Mouse (Mus musculus): Measurements from ENCODE around the gene Xrcc1. TPM values are rescaled to one million over a fixed set of nuclear protein-coding genes. Genes with fewer than 3 reads are reported as not detected.
A peak's percentile ranks its signal among the peaks of the same experiment; 100 is the strongest.

Gene Xrcc1
- polyA plus RNA-seq, 1 experiment from 2014 or later = 26.6 TPM

- Histone ChIP-seq H3K9ac (ENCODE audit: low read depth, low read length) (no peak overlapping the region), H3K4me3 (ENCODE audit: low read depth, low read length) (no peak overlapping the region), H3K36me3 (ENCODE audit: control insufficient read depth, insufficient read depth) (peaks cover 26% of the 10 kb centered on the region), H3K27me3 (replicated peaks; ENCODE audit: control insufficient read depth, insufficient read depth, low read length) (no peaks in the 10 kb centered on the region), H3K9me3 (ENCODE audit: control insufficient read depth) (no peaks in the 10 kb centered on the region), H3K4me2 (replicated peaks; ENCODE audit: low read depth) (no peak overlapping the region), H3K27ac (ENCODE audit: low read depth, low read length) (no peak overlapping the region), H3K4me1 (replicated peaks; ENCODE audit: control insufficient read depth, insufficient read depth, low read length) (no peaks in the 10 kb centered on the region)
- WGBS = 42% methylated on average over 5 of the region's 5 CpGs
- 0 out of 2 replicates have a peak, but pooled peaks have one; percentile 19 for TF ChIP-seq CTCF (IDR thresholded peaks at IDR 0.05; ENCODE audit: low read depth)
- no peak for ATAC-seq
Observed at GRCm38 (mm10) chr7:24538154-24538553, 7.9 kb upstream of the Xrcc1 start.

DNA sequence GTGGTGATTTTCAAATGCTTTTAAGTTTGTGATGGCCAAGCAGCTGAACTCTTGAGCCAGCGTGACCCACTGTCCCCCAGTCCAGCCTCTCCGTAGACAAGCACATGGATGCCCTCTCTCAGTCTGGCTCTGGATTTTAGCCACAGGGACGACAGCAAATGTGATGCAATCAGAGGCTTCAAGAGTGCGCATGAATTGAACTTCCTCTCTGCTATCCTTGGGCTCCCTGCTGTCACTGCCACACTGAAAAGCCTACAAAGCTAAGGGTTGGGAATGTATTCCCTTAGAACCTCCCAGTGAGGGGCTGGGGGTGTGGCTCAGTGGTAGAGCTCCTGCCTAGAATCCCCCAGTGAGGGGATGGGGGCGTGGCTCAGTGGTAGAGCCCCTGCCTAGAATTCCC is 7.4 kb upstream of the Xrcc1 start:
- Histone ChIP-seq H3K27me3 (replicated peaks; ENCODE audit: control insufficient read depth, insufficient read depth, low read length) (no peaks in the 10 kb centered on the region), H3K27ac (ENCODE audit: low read depth, low read length) (no peak overlapping the region), H3K9ac (ENCODE audit: low read depth, low read length) (no peak overlapping the region), H3K4me3 (ENCODE audit: low read depth, low read length) (no peak overlapping the region), H3K36me3 (ENCODE audit: control insufficient read depth, insufficient read depth) (peaks cover 20% of the 10 kb centered on the region; the same call in 1 of the 2 replicates), H3K9me3 (ENCODE audit: control insufficient read depth) (no peaks in the 10 kb centered on the region), H3K4me2 (replicated peaks; ENCODE audit: low read depth) (no peak overlapping the region), H3K4me1 (replicated peaks; ENCODE audit: control insufficient read depth, insufficient read depth, low read length) (no peaks in the 10 kb centered on the region)
- WGBS = 71% methylated on average over 5 of the region's 5 CpGs
- no peak for ATAC-seq
- TF ChIP-seq CTCF (IDR thresholded peaks at IDR 0.05; ENCODE audit: low read depth) = no peak

- Histone ChIP-seq H3K27ac (ENCODE audit: low read depth, low read length) (no peak overlapping the region), H3K9me3 (ENCODE audit: control insufficient read depth) (no peaks in the 10 kb centered on the region)
- 89% methylated on average over 4 of the region's 4 CpGs for WGBS
Observed at GRCm38 (mm10) chr7:24539686-24540085, 6.4 kb upstream of the Xrcc1 start.

GRCm38 (mm10) chr7:24544506-24544905 is 1.6 kb upstream of the Xrcc1 start:
- TF ChIP-seq CTCF (IDR thresholded peaks at IDR 0.05; ENCODE audit: low read depth) = peak; percentile 36
- H3K9ac ChIP-seq (ENCODE audit: low read depth, low read length) = no peak overlapping the region
- 0 out of 2 replicates have a peak, but pooled peaks cover 3% of the 10 kb centered on the region for H3K4me1 ChIP-seq (replicated peaks; ENCODE audit: control insufficient read depth, insufficient read depth, low read length)
- H3K27me3 ChIP-seq (replicated peaks; ENCODE audit: control insufficient read depth, insufficient read depth, low read length) = no peaks in the 10 kb centered on the region
- no peak for ATAC-seq
- no peaks in the 10 kb centered on the region for H3K9me3 ChIP-seq (ENCODE audit: control insufficient read depth)
- H3K36me3 ChIP-seq (ENCODE audit: control insufficient read depth, insufficient read depth) = no peaks in the 10 kb centered on the region
- 89% methylated on average over 2 of the region's 2 CpGs for WGBS
- H3K4me3 ChIP-seq (ENCODE audit: low read depth, low read length) = no peak overlapping the region
- H3K4me2 ChIP-seq (replicated peaks; ENCODE audit: low read depth) = no peak overlapping the region
- no peak overlapping the region for H3K27ac ChIP-seq (ENCODE audit: low read depth, low read length)

More at GRCm38 (mm10) chr7:24539686-24540085, 6.4 kb upstream of the Xrcc1 start:
- no peak overlapping the region for H3K9ac ChIP-seq (ENCODE audit: low read depth, low read length)
- no peak overlapping the region for H3K4me3 ChIP-seq (ENCODE audit: low read depth, low read length)
- no peak overlapping the region for H3K4me2 ChIP-seq (replicated peaks; ENCODE audit: low read depth)
- ATAC-seq = no peak
- no peaks in the 10 kb centered on the region for H3K4me1 ChIP-seq (replicated peaks; ENCODE audit: control insufficient read depth, insufficient read depth, low read length)
- TF ChIP-seq CTCF (IDR thresholded peaks at IDR 0.05; ENCODE audit: low read depth) = no peak
- H3K36me3 ChIP-seq (ENCODE audit: control insufficient read depth, insufficient read depth) = peaks cover 11% of the 10 kb centered on the region; the same call in 1 of the 2 replicates
- no peaks in the 10 kb centered on the region for H3K27me3 ChIP-seq (replicated peaks; ENCODE audit: control insufficient read depth, insufficient read depth, low read length)

DNA sequence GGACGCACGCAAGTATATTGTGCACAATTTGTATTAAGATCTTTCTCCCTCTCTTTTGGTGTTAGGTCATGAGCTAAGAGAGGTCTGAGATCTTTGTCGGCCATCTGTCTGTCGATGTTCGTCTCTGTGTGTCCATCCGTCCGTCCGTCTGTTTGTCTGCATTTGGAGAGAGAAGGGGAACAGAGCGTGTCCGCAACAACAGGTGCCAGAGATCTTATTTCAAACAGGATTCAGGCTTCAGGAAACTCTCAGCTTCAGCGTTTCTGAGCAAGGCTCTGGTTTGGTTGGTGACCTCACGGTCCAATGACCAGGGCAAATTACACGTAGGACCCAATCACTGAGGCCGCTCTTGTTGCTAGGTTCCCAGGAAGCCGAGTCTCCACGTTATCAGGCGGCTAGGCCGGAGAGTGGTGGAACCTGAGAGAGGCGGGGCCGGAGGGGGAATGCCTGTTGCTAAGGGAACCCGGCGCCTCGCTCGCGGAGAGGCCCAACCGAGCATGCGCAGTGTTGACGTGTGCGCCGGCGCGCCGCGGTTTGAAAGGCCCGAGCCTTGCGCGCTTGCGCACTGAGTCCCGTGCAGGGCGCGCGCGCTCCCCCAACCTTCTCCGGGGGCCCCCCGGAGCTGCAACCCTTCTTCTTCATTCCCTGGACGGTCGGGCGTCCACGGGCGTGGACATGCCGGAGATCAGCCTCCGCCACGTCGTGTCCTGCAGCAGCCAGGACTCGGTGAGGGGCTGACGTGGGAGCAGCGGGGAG is 723 bp downstream of the Xrcc1 start:
- H3K9ac ChIP-seq (ENCODE audit: low read depth, low read length) = peak overlapping the region; percentile 77
- 0 out of 2 replicates have a peak, but pooled peaks cover 3% of the 10 kb centered on the region for H3K4me1 ChIP-seq (replicated peaks; ENCODE audit: control insufficient read depth, insufficient read depth, low read length)
- peak; percentile 100 for ATAC-seq
- H3K4me2 ChIP-seq (replicated peaks; ENCODE audit: low read depth) = peak overlapping the region; percentile 85
- no peaks in the 10 kb centered on the region for H3K9me3 ChIP-seq (ENCODE audit: control insufficient read depth)
- H3K4me3 ChIP-seq (ENCODE audit: low read depth, low read length) = peak overlapping the region; percentile 92
- WGBS = under 1% methylated on average over 57 of the region's 57 CpGs
- no peaks in the 10 kb centered on the region for H3K27me3 ChIP-seq (replicated peaks; ENCODE audit: control insufficient read depth, insufficient read depth, low read length)
- TF ChIP-seq CTCF (IDR thresholded peaks at IDR 0.05; ENCODE audit: low read depth) = no peak
- H3K36me3 ChIP-seq (ENCODE audit: control insufficient read depth, insufficient read depth) = no peaks in the 10 kb centered on the region; the same call in 1 of the 2 replicates
- H3K27ac ChIP-seq (ENCODE audit: low read depth, low read length) = peak overlapping the region; percentile 30

DNA sequence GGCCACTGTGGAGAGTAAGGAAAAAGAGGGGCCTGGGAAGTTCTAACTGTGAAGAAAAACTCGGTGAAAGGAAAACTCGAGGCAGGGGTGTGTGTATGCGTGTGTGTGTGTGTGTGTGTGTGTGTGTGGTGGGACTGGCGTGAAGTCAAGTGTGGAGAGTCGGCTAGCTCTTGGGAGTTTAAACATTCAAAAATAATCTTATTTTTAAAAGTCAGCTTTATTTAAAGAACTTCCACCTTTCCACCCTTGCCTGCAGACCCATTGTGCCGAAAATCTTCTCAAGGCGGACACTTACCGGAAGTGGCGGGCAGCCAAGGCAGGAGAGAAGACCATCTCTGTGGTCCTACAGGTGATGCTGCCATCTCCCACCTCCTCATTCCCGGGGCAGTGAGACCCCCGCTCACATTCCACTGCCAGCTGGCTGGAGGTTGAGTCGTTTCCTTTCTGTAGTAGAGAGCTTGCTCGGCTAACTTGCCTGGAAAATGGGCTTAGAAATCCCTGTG is 1.5 kb downstream of the Xrcc1 start:
- H3K9ac ChIP-seq (ENCODE audit: low read depth, low read length) = peak overlapping the region; percentile 77
- peaks cover 7% of the 10 kb centered on the region; the same call in 1 of the 2 replicates for H3K36me3 ChIP-seq (ENCODE audit: control insufficient read depth, insufficient read depth)
- peak overlapping the region; percentile 85 for H3K4me2 ChIP-seq (replicated peaks; ENCODE audit: low read depth)
- 19% methylated on average over 13 of the region's 13 CpGs for WGBS
- no peak for TF ChIP-seq CTCF (IDR thresholded peaks at IDR 0.05; ENCODE audit: low read depth)
- H3K27ac ChIP-seq (ENCODE audit: low read depth, low read length) = peak overlapping the region; percentile 30; the same call in 1 of the 2 replicates
- 0 out of 2 replicates have a peak, but pooled peaks cover 3% of the 10 kb centered on the region for H3K4me1 ChIP-seq (replicated peaks; ENCODE audit: control insufficient read depth, insufficient read depth, low read length)
- H3K27me3 ChIP-seq (replicated peaks; ENCODE audit: control insufficient read depth, insufficient read depth, low read length) = no peaks in the 10 kb centered on the region
- no peak for ATAC-seq
- no peaks in the 10 kb centered on the region for H3K9me3 ChIP-seq (ENCODE audit: control insufficient read depth)
- peak overlapping the region; percentile 92 for H3K4me3 ChIP-seq (ENCODE audit: low read depth, low read length)
